In genomic region chr4:122905359-122905758, GRCm38 (mm10) we compare ENCODE assay signal across 27 mouse cellular contexts. TPM values are rescaled to one million over a fixed set of nuclear protein-coding genes. Genes with fewer than 3 reads are reported as not detected.
"Had no signal": no experiment of that assay in that cellular context is flagged by ENCODE, and none has a peak within 500 bp of the region (broad histone marks: within the 10 kb centered on the region; RNA-seq: fewer than 3 reads in every experiment).

No protein-coding gene starts in this region.

- H3K9ac ChIP-seq: forebrain, postnatal 0 days; heart, embryonic 13.5 days; heart, embryonic 15.5 days; hindbrain, embryonic 13.5 days; hindbrain, embryonic 15.5 days; kidney, embryonic 15.5 days; liver, embryonic 13.5 days had no signal

- H3K9me3 ChIP-seq: heart, embryonic 15.5 days; hindbrain, embryonic 13.5 days; hindbrain, embryonic 15.5 days; kidney, embryonic 15.5 days; liver, embryonic 13.5 days had no signal

- H3K27ac ChIP-seq: heart, adult 2 months; heart, embryonic 13.5 days; heart, embryonic 15.5 days; hindbrain, embryonic 13.5 days; hindbrain, embryonic 15.5 days; hindbrain, postnatal 0 days; kidney, embryonic 15.5 days; kidney, postnatal 0 days; left cerebral cortex, adult 2 months; liver, embryonic 13.5 days had no signal

- H3K4me2 ChIP-seq: heart, embryonic 11.5 days; heart, embryonic 13.5 days; heart, embryonic 15.5 days; hindbrain, embryonic 13.5 days; hindbrain, embryonic 15.5 days; kidney, embryonic 15.5 days; liver, embryonic 11.5 days; liver, embryonic 13.5 days had no signal

- H3K27me3 ChIP-seq: heart, embryonic 15.5 days; hindbrain, embryonic 13.5 days; hindbrain, embryonic 15.5 days; kidney, embryonic 15.5 days; liver, embryonic 13.5 days had no signal

- H3K4me3 ChIP-seq: heart, adult 2 months; heart, embryonic 13.5 days; heart, embryonic 15.5 days; hindbrain, embryonic 13.5 days; hindbrain, embryonic 15.5 days; kidney, embryonic 15.5 days; left cerebral cortex, adult 2 months; liver, embryonic 13.5 days had no signal

- H3K4me1 ChIP-seq: heart, embryonic 13.5 days; heart, embryonic 15.5 days; liver, embryonic 13.5 days had no signal

- DNase-seq: forebrain, postnatal 0 days; gastrocnemius, postnatal 14 days; gastrocnemius, postnatal 36 days; heart, adult 11 months; heart, adult 2 months; heart, postnatal 14 days; heart, postnatal 36 days; kidney, adult 11 months; kidney, adult 2 months; kidney, adult 9 months; kidney, postnatal 14 days; kidney, postnatal 36 days; layer of hippocampus, adult 9-11 months; liver; liver, embryonic 13.5 days had no signal

- ATAC-seq: forebrain, postnatal 0 days; hindbrain, postnatal 0 days had no signal

- H3K36me3 ChIP-seq: heart, embryonic 13.5 days; heart, embryonic 15.5 days; hindbrain, embryonic 13.5 days; hindbrain, embryonic 15.5 days; kidney, embryonic 15.5 days; liver, embryonic 13.5 days had no signal

RNA-seq across cellular contexts. Expression of gene Mfsd2a, which starts 55.6 kb away (rescaled TPM):
- total RNA-seq: gastrocnemius, adult 8-10 months; hematopoietic stem cell, adult 5-6 weeks had no signal
